Mouse (Mus musculus): Measurements from ENCODE around the gene Ptgfr.

Gene Ptgfr

GRCm38 (mm10) chr3:151836871-151837680, at the start of gene Ptgfr:
Gene Ptgfr (minus strand): TSS chr3:151837630.
- peak; percentile 63 for DNase-seq (ENCODE audit: low spot score)

- no peak for DNase-seq (ENCODE audit: low spot score)
Observed at GRCm38 (mm10) chr3:151883881-151884280, 46.5 kb upstream of the Ptgfr start.

GRCm38 (mm10) chr3:151879981-151880380, 42.6 kb upstream of the Ptgfr start:
- DNase-seq (ENCODE audit: low spot score): no peak

GRCm38 (mm10) chr3:151868970-151869369, 31.5 kb upstream of the Ptgfr start:
- DNase-seq (ENCODE audit: low spot score): no peak

GRCm38 (mm10) chr3:151851344-151851743, 13.9 kb upstream of the Ptgfr start:
- DNase-seq (ENCODE audit: low spot score): no peak

- no peak for DNase-seq (ENCODE audit: low spot score)
Observed at GRCm38 (mm10) chr3:151850621-151851020, 13.2 kb upstream of the Ptgfr start.

GRCm38 (mm10) chr3:151846292-151846691, 8.9 kb upstream of the Ptgfr start:
- no peak for DNase-seq (ENCODE audit: low spot score)

GRCm38 (mm10) chr3:151844361-151845154, 7.1 kb upstream of the Ptgfr start:
- peak; percentile 46 for DNase-seq (ENCODE audit: low spot score)

- DNase-seq (ENCODE audit: low spot score): no peak
Observed at GRCm38 (mm10) chr3:151840688-151841087, 3.3 kb upstream of the Ptgfr start.

GRCm38 (mm10) chr3:151838372-151838771, 942 bp upstream of the Ptgfr start:
- no peak for DNase-seq (ENCODE audit: low spot score)

- no peak for DNase-seq (ENCODE audit: low spot score)
Observed at GRCm38 (mm10) chr3:151837749-151838148, 319 bp upstream of the Ptgfr start.

- no peak for DNase-seq (ENCODE audit: low spot score)
Observed at GRCm38 (mm10) chr3:151836451-151836850, 979 bp downstream of the Ptgfr start.

GRCm38 (mm10) chr3:151835831-151836230, 1.6 kb downstream of the Ptgfr start:
- DNase-seq (ENCODE audit: low spot score): no peak

- DNase-seq (ENCODE audit: low spot score): no peak
Observed at GRCm38 (mm10) chr3:151827950-151828610, 9.3 kb downstream of the Ptgfr start.

- DNase-seq (ENCODE audit: low spot score): no peak
Observed at GRCm38 (mm10) chr3:151819811-151820210, 17.6 kb downstream of the Ptgfr start.

GRCm38 (mm10) chr3:151818265-151818664, 19.2 kb downstream of the Ptgfr start:
- DNase-seq (ENCODE audit: low spot score): peak; percentile 11

- no peak for DNase-seq (ENCODE audit: low spot score)
Observed at GRCm38 (mm10) chr3:151808613-151809012, 28.8 kb downstream of the Ptgfr start.

- no peak for DNase-seq (ENCODE audit: low spot score)
Observed at GRCm38 (mm10) chr3:151788622-151789021, 48.8 kb downstream of the Ptgfr start.

- peak; percentile 22 for DNase-seq (ENCODE audit: low spot score)
Observed at GRCm38 (mm10) chr3:151775089-151775488, 62.3 kb downstream of the Ptgfr start.

GRCm38 (mm10) chr3:151771074-151771473, 66.4 kb downstream of the Ptgfr start:
- DNase-seq (ENCODE audit: low spot score): peak; percentile 53

- DNase-seq (ENCODE audit: low spot score): peak; percentile 7
Observed at GRCm38 (mm10) chr3:151749737-151750136, 87.7 kb downstream of the Ptgfr start, which contains the start of gene Ifi44. Gene Ifi44 (minus strand): TSS chr3:151749960.

- DNase-seq (ENCODE audit: low spot score): no peak
Observed at GRCm38 (mm10) chr3:151748514-151748913, 88.9 kb downstream of the Ptgfr start.
